Mouse (Mus musculus): ENCODE data around the gene Ski.

Ski gene

GRCm38 (mm10) chr4:155214188-155214587 is 8.2 kb downstream of the Ski start:
- DNase-seq (ENCODE audit: low spot score in 2 of 2), result no peak

GRCm38 (mm10) chr4:155213752-155214054 is 8.7 kb downstream of the Ski start:
- no peak for DNase-seq (ENCODE audit: low spot score in 2 of 2)

GRCm38 (mm10) chr4:155213052-155213751 is 9.2 kb downstream of the Ski start:
- DNase-seq (ENCODE audit: low spot score in 2 of 2), result no peak

- no peak for DNase-seq (ENCODE audit: low spot score in 2 of 2)
Measured at GRCm38 (mm10) chr4:155209494-155209893, 12.9 kb downstream of the Ski start.

GRCm38 (mm10) chr4:155209079-155209478 is 13.3 kb downstream of the Ski start:
- DNase-seq (ENCODE audit: low spot score in 2 of 2), result no peak

- DNase-seq (ENCODE audit: low spot score in 2 of 2), result no peak
Measured at GRCm38 (mm10) chr4:155208613-155209012, 13.8 kb downstream of the Ski start.

- DNase-seq (ENCODE audit: low spot score in 2 of 2), result peak; percentile 66 to 84
Measured at GRCm38 (mm10) chr4:155207841-155208240, 14.6 kb downstream of the Ski start.

GRCm38 (mm10) chr4:155206498-155206897 is 15.9 kb downstream of the Ski start:
- no peak for DNase-seq (ENCODE audit: low spot score in 2 of 2)

GRCm38 (mm10) chr4:155205919-155206318 is 16.5 kb downstream of the Ski start:
- DNase-seq (ENCODE audit: low spot score in 2 of 2), result no peak

GRCm38 (mm10) chr4:155201764-155202163 is 20.6 kb downstream of the Ski start:
- DNase-seq (ENCODE audit: low spot score in 2 of 2), result no peak

- DNase-seq (ENCODE audit: low spot score in 2 of 2), result peak; percentile 90
Measured at GRCm38 (mm10) chr4:155200861-155201390, 21.5 kb downstream of the Ski start.

GRCm38 (mm10) chr4:155197726-155198125 is 24.7 kb downstream of the Ski start:
- DNase-seq (ENCODE audit: low spot score in 2 of 2), result peak in 1 of 2 experiments; percentile 23

GRCm38 (mm10) chr4:155195204-155195603 is 27.2 kb downstream of the Ski start:
- DNase-seq (ENCODE audit: low spot score in 2 of 2), result no peak

GRCm38 (mm10) chr4:155190275-155190674 is 32.1 kb downstream of the Ski start:
- DNase-seq (ENCODE audit: low spot score in 2 of 2), result no peak

- DNase-seq (ENCODE audit: low spot score in 2 of 2), result no peak
Measured at GRCm38 (mm10) chr4:155189711-155190139, 32.7 kb downstream of the Ski start.

- DNase-seq (ENCODE audit: low spot score in 2 of 2), result no peak
Measured at GRCm38 (mm10) chr4:155188803-155189202, 33.6 kb downstream of the Ski start.

- no peak for DNase-seq (ENCODE audit: low spot score in 2 of 2)
Measured at GRCm38 (mm10) chr4:155188341-155188740, 34.1 kb downstream of the Ski start.

GRCm38 (mm10) chr4:155187192-155187674 is 35.2 kb downstream of the Ski start:
- DNase-seq (ENCODE audit: low spot score in 2 of 2), result no peak

- DNase-seq (ENCODE audit: low spot score in 2 of 2), result no peak
Measured at GRCm38 (mm10) chr4:155185845-155186244, 36.5 kb downstream of the Ski start.

GRCm38 (mm10) chr4:155184248-155185070 is 37.9 kb downstream of the Ski start:
- DNase-seq (ENCODE audit: low spot score in 2 of 2), result no peak

- DNase-seq (ENCODE audit: low spot score in 2 of 2), result no peak
Measured at GRCm38 (mm10) chr4:155183201-155183600, 39.2 kb downstream of the Ski start.

- DNase-seq (ENCODE audit: low spot score in 2 of 2), result peak in 1 of 2 experiments; percentile 25
Measured at GRCm38 (mm10) chr4:155178981-155179512, 43.3 kb downstream of the Ski start.
